Mouse (Mus musculus) T-helper 1 cell (primary cell): ENCODE data around the gene Trp53bp2.

Experiments used
- in situ Hi-C: fragments of 300-600 bp; cut with MboI, MseI; formaldehyde crosslinking; loops from one replicate; pipeline ENCODE4 v1.15.1; 2025; ENCODE audit warnings: high pct_unique_total_duplicates

Trp53bp2 gene

DNA sequence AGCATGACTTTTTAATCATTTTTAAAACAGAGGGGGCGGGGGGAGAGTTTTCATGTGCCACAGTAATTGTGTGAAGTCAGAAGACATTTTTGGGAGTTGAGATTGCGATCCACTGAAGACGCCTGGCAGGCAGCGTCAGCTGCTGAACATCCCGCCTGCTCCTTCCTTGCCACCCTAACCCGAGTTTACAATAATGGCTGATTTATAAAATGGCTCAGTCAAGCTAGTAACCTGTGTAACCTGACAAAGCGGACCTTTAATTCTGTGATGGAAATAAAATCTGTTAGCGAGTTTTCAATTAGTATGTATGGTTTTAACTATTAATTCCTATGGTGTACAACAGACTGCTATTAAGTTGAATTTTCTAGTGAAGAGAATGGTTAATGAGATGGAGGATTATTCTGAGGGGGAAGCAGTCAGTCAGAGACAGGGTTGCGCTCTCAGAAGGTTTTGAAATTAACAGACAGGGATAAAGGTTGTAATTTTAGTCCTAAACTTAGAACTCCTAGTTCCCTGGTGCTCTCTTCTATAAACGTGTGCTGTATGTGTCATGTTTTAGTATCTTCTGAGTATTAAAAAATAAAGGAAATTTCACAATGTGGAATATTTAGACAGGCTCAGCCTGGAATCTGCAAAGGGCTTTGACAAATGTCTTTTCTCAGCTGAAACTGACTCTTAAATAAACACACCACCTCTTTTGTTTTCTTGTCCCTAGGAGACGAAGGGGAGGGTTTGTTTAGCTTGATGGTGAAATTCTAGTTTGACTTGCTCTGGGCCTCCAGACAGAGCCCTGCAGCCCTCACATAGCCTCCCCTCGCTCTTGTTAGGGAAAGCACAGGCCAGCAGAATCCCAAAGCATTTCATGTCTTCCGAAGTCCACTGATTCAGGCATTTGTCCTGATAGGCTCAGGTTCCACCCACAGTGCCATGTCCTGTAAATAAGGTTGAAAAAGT, 51.6 kb downstream of the Trp53bp2 start:
- in situ Hi-C loops = no loop called here

DNA sequence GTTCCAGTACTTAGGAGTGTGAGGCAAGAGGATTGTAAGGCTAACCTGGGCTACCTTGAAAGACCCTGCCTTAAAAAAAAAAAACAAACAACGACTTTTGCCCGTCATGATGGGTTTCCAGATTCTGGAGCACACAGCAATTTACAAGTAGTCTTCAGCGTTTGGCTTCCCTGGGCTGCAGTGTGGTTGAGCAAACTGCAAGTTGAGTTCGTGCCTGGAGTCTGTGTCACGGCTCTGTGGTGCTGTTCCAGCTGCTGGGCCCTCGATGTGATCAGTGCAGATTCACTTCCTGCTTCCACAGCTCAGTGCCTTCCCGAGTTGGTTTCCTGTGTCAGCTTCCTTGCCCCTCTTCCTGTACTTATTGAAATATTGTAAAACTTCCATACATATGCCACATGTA, 52.3 kb downstream of the Trp53bp2 start:
- in situ Hi-C loops = no loop called here

DNA sequence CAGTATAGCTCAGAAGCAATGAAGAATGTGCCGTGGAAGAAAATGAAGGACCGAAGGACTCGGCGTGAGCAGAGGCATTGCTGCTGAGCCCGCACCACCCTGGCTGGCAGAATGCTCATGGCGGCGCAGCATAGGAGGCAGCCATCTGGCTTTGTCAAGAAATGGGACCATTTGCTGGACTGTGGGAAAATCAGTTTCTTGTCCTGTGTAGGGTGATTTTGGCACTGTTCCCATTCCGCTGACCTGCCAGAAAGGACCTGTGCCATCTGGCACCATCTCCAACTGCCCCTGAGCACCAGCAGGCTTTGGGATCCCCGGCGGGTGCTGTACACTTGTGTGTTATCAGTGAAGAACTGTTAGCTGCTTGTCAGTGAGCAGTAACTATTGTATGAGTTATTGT, 52.8 kb downstream of the Trp53bp2 start:
- in situ Hi-C loops = no loop called here

DNA sequence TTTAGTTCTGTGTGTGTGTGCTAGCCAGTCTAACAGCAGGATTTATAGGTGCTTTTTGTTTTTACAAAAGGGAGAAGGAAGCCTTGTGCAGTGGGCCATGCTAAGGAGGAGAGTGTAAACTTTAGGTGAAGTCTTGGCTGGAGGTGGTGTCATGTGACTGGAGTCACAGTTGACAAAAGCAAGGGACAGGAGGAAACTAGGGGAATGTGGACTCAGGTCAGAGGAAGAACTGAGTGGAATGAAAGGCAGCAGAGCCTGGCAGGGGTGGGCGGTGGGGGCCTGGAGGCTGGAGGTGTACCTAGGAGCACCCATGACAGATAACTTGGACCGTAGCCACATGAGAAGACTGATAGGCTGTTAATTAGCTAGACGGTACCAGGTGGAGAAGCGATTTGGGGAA, 56.3 kb downstream of the Trp53bp2 start:
- in situ Hi-C loops = no loop called here

DNA sequence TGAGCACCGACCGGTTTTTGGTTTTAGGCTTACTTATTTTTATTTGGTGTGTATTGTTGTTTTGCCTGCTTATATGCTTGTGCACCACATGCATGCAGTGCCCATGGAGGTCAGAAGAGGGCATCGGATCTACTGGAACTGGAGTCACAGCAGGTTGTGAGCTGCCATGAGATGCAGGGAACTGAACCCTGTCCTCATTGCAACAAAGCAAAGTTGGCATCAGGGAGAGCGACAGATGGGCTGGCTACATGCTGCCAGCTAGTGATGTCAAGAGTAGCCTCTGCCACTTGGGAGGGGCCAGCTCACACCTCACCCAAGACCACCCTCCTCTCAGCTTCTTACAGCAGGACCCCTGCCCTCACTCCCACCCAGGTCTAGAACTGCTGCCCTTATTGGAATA, 57.0 kb downstream of the Trp53bp2 start:
- in situ Hi-C loops = no loop called here

DNA sequence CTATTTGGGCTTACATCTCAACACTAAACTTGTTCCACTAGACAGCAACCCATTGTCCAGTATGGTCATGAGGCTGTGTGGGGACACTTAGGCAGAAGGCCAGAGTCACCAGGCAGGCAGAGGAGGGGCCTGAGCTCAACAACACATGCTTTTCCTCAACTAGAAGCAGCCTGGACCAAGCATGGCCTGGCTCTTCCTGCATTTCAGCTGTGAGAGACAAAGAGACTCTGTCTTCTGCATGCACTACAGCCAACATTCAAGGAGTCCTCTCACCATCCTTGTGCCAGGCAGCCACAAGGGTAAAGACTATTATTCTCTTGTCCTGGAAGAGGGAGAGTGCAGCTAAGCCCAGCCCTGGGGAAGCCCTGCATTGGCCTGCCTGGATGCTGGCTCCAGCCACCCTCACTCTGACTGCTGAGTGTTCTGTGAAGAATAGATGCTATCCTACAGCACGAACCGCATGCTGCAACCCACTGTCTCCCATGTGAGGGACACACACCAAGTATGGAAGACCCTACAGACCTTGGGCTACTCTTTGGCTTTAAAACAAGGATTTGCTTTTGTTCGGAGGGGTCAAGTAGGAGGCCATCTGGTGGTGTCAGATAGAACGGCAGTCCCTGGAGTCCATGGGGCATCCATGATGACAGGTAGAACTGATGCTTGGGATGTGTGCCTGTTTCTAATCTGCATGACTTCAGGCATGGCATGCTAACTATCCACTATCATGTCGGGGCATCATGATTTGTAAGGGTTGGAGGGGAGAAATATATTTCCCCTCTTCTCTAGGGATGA, 66.2 kb downstream of the Trp53bp2 start:
- in situ Hi-C loops = no loop called here

DNA sequence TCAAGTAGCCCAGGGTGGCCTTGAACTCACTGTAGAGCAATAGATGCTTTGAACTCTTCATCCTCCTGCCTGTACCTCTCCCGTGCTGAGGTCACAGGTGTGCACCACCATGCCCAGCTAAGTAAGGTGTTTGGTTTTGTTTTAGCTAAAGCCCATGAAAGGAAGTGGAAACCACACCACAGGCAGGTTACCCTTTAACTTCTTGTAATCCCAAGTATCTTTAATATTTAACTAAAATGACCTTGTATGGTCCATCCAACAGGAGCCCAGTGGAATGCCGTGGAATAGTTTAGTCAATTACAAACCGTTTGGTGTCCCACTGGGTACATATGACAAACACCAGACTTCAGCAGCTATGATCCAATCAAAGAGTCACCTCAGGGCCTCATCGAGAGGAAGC, 70.0 kb downstream of the Trp53bp2 start:
- in situ Hi-C loops = no loop called here

DNA sequence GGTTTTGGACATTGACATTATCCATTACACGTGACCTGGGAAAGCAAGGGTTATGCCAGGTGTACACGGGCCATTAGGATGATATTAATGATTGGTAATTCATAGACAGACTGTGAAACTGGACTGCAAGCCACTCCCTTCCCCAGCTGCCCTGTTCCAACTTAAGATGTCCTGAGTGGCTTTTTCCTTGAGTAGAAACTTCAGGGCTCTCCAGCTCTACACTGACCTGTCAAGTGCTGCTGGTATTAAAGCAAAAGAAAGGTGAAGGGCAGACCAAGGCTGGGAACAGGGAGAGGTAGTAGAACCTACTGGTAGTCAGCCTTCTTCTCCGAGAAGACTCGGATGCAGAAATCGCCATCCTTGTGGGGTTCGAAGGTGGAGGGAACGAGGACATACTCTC, 72.2 kb downstream of the Trp53bp2 start:
- in situ Hi-C loops = no loop called here

DNA sequence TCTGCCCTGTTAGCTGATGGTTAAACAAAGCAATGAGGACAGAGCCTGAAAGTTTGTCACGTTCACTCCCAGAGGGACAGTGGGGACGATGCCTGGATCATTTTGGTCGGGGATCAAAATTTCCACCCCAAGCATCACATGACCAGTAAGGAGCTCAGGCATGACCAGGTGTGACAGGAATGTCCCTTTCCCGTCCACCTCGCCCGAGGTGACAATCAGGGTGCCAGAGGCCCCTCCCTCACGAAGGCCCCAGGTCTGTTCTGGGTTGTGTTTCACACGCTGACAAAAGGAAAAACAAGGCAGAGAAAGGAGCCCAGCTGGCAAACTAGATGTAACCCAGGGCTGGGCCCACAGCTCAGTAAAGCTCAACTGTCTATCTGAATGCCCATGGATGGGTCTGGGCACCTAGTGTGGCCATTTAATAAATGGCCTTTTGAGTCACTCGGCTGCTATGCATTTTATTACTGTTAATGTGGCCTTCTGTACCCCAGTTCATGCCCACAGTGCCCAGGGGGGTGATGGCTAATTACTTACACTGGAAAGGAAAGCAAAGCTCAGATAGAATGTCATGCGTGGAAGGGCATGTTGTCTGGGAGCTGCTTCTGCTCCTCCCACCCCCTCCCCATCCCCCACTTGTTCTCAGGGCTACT, 72.8 kb downstream of the Trp53bp2 start:
- in situ Hi-C loops = no loop called here

DNA sequence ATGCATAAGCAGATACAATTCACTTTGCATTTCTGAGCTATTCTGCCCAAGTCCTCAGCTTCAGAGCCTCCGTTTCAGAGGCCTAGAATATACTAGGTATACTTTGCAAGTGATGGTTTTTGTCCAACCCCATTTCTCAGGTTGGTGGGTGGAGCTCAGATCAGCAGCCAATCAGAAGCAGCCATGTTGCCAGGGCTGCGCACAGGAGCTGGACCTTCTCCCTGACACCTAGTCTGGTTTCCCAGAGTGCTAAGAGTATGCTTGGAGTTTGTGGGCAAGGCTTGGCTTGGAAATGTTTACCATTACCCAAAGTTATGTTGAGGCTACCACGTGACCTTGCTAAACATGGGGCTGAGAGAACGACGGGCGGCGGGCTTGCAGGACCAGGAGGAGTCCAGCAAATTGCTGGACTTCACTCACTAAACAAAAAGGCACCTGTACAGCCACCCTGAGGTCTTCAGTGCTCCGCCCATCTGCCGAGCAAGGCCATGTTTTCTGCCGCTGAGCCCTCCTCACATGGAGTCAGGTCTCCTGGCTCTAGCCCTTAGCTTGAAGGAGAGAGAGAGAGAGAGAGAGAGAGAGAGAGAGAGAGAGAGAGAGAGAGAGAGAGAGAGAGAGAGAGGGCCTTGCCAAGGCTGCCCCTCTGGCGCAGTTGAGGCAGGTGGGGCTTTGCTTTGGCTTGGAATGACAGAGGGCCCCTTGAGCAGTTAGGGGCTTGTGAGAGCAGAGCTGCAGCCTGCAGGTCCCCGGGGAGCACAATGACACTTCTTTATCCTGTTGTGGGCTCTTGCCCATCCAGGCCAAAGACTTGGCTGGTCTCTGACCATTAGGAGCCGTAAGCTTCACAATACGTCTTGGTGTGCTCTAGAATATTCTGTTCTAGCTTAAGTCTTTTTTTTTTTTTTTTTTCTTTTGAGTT, 74.3 kb downstream of the Trp53bp2 start:
- in situ Hi-C loops = no loop called here

DNA sequence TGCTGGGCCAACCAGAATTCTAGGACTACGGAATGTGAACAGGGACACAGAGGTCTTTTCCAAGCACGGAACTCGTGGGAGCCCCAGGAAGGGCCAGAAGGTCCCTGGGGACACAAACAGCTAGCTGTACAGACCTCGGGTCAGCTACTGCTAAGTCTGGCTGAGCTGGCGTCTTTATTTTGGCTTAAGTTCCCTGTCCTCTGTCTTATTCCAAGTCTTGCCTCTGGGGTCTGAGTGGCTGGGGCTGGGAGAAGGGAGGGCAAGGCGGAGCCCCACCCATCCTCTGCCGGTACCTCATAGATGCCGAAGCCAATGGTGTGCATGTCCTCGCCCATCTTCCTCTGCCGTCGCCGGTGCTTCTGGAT, 74.9 kb downstream of the Trp53bp2 start:
- in situ Hi-C loops = no loop called here

DNA sequence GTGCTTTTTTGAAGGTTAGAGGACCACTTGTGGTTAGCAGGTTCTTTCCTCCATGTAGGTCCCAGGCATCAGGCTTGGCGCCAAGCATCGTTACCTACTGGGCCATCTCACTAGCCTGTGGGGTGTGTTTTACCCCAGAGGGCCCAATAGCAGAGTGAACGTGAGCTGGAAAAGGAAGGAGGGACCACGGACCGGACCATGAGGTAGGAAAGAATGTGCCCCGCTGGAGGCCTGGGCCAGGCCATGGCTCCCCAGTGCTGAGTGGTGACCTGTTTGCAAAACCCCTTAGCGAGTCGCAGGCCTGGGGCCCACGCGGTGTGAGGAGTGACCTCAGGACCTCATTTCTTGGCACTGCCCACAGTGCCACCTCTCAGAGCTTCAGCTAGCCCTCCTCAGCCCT, 79.5 kb downstream of the Trp53bp2 start:
- in situ Hi-C loops = loop anchor here (5.0 kb wide), 1 partner anchor 49 kb away; no protein-coding TSS in a partner anchor

DNA sequence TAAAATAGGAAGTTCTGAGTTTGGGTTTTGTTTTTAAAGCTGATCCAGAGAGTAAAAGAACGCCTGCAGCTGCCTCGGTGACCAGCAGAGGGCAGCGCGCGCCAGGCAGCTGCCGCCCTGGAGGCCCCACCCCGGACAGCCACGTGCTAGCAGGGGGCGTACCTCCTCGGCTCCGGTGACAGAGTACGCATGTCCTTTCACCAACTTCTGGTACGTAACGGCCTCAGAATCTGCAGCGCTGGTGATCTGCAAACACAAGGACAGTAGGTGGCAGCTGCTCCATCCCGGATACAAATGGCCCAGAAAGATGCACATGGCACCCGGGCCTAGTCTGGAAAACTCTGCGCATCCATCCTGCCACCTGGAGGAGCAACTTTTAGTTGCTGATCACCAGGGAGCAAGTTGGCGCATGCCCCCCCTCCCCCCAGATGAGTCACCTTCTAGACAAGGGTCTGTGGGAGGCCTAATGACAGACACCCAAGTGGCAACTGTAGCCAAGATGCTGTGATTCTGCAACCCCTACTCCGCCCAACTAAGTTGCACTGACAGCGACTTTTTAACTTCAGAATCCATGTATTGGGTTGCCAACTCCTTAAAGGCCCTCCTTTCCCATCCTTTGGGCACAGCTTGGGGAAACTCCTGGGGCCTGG, 81.0 kb downstream of the Trp53bp2 start:
- in situ Hi-C loops = loop anchor here (5.0 kb wide), 1 partner anchor 47 kb away; no protein-coding TSS in a partner anchor

DNA sequence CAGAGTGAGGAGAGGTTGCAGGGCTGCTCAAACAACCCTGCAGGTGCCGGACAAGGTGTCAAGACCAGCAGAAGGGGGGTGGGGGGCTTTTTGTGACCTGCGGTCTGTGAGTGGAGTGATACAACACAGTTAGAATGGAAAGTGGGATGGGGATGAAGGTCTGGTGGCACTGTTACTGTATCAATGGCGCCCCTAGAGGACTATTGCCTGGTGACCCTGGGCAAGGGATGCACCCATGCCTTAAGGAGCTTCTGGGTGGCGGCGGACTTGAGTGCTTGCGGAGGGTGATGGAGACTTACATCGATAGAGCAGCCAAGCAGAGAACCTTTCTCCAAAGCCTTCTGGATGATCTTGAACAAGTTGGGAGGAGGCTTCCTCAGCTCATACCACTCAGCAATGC, 81.6 kb downstream of the Trp53bp2 start:
- in situ Hi-C loops = no loop called here

DNA sequence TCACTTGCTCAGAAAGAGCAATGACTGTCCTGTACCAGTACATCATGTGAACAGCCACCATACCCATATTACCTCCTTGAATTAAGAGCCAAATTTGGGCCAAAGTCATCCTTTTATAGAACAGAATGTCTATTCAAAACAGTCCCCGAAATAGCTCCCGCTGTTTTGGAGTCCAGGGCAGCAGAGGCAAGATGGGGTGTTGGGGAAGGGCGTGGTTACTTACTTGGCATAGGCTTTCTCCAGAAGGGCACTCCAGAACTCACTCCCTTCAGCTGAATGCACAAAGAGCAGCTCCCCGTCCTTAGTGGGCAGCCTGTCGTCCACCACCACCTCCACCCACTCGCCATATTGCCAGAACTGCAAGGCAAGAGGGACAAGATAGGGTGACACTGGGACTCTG, 82.9 kb downstream of the Trp53bp2 start:
- in situ Hi-C loops = no loop called here

DNA sequence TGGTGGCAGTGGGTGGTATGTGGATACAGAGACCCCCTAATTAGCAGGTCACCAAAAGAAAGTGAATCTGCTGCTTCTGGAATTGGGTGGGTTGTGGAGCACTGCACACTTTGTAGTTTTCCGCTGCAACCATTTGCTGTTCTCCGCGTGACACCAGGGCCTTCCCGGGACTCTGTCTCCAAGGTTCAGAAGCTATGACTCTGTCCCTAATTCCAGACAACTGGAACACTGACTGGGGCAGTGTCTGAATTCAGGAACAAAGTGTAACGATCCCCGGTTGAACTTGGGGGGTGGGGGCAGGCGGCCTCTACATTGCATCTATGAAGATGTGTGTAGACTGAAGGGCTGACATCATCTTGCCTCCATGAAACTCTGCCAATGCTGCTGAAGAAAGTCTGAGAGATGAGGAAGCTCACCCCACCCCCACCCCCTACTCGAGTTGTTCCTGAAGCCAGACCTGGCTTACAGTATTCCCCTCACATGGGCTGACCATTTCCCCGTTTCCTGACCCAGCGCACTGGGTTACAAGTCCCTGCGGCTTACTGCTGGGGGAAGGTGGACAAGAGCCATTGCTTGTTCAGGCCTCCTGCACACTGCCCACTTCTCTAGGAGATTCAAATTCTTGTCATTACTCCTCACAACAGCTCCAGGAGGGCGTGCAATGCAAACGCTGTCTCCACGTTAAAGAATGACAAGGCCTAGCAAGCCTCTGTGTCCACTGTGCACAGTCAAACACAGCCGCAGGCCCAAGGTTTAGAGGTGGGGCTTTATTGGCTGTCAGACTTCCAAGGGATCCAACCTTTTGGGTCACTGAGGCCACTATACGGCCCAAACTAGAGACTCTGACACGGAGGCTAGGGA, 85.5 kb downstream of the Trp53bp2 start:
- in situ Hi-C loops = no loop called here

DNA sequence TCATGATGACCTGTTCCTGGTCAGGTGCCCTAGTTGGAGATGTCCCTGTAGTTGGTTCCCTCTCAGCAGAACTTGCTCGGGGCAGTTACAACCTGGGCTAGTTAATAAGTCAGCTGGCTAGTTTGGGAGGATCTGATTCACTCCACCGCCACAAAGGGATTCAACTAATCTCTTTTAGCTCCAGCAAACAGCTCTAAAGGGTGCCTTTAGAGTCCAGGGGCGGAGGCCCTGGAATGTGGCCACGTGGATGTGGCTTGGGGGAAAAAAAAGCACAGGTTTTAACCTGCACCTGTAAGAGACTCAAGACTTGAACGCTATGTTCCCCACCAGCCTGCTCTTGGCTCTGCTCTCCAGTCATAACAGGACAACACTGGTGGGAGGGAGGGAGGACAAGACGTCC, 87.7 kb downstream of the Trp53bp2 start:
- in situ Hi-C loops = no loop called here

DNA sequence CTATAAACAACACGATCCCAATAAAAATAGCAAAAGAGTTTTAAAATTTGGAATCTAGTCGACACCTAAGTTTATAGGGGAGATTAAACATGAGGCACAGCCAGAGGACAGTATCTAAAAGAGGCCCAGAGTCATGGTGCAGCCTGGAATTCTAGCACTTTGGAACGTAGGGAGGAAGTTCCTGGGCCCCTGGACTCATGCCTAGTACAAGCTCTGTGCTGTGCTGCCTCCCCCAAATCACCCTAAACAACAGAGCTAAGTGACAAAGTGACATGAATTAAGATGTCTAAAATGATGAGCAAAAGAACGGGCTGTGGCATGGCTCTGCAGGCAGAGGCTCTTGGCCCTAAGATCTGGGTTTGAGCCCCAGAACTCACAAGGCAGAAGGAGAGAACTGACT, 88.8 kb downstream of the Trp53bp2 start:
- in situ Hi-C loops = no loop called here

DNA sequence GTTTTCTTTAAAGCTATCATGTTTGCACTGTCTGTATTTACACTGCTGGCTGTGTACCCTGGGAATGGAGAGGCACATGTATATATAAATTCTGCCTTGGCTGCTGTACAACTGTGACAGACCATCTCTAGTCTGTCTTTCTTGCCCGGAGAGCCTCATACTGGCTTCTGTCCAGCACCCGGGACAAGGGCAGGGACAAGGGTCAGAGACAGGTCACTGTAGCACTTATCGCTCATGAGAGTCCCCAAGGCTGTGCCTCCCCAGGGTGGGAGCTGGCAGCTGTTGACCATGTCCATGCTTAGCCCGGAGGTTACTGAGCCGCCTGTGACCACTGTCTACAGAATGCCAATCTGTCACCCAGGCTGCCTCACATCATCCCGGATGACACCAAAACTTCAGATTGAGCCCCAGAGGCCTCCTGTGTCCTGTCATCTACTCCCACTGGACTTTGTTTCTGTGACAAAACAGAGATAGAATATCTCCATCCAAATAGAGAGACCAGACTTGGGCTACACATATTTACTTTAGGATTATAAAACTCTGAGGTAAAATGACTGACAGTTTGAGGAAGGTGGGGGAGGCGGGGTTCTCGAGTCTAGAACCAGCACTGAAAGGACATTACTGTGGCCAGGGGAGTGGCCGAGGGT, 90.6 kb downstream of the Trp53bp2 start:
- in situ Hi-C loops = loop anchor here (25.0 kb wide), 1 partner anchor 1538 kb away; the partner anchor contains the start of gene 1700056E22Rik
